Mouse (Mus musculus) thymus, postnatal 36 days (tissue): ENCODE measurements around the gene Cdc42bpg.
"Not testable (repeated sequence)": the region's sequence is repeated elsewhere in the genome, so short reads cannot be mapped to it uniquely, and the experiment has no call there.

Source experiments
- DNase-seq, 2 experiments: peaks; one replicate each; pipeline ENCODE4 v3.0.0; 2022; ENCODE audit warnings: mixed read lengths in 2 of 2

Gene Cdc42bpg

GRCm38 (mm10) chr19:6277661-6278438 lies 28.4 kb upstream of the Cdc42bpg start:
- no peak for DNase-seq

- no peak for DNase-seq
Measured at GRCm38 (mm10) chr19:6278439-6279073, 27.7 kb upstream of the Cdc42bpg start.

GRCm38 (mm10) chr19:6279481-6280144 lies 26.6 kb upstream of the Cdc42bpg start:
- no peak for DNase-seq

- no peak for DNase-seq
Measured at GRCm38 (mm10) chr19:6280554-6280953, 25.7 kb upstream of the Cdc42bpg start.

GRCm38 (mm10) chr19:6281122-6282020 lies 24.9 kb upstream of the Cdc42bpg start:
- DNase-seq: no peak

GRCm38 (mm10) chr19:6283001-6283400 lies 23.3 kb upstream of the Cdc42bpg start:
- no peak for DNase-seq

GRCm38 (mm10) chr19:6284502-6284901 lies 21.8 kb upstream of the Cdc42bpg start:
- no peak for DNase-seq

GRCm38 (mm10) chr19:6285226-6285625 lies 21.0 kb upstream of the Cdc42bpg start:
- DNase-seq: no peak

- no peak for DNase-seq
Measured at GRCm38 (mm10) chr19:6285632-6286433, 20.4 kb upstream of the Cdc42bpg start.

GRCm38 (mm10) chr19:6286434-6287401 lies 19.5 kb upstream of the Cdc42bpg start:
- no peak for DNase-seq

GRCm38 (mm10) chr19:6288236-6288894 lies 17.9 kb upstream of the Cdc42bpg start:
- DNase-seq: no peak

- no peak for DNase-seq
Measured at GRCm38 (mm10) chr19:6289696-6290238, 16.5 kb upstream of the Cdc42bpg start.

- not testable (repeated sequence) for DNase-seq
Measured at GRCm38 (mm10) chr19:6290720-6291116, 15.5 kb upstream of the Cdc42bpg start.

- no peak for DNase-seq
Measured at GRCm38 (mm10) chr19:6291117-6291781, 15.0 kb upstream of the Cdc42bpg start.

- no peak for DNase-seq
Measured at GRCm38 (mm10) chr19:6292262-6292661, 14.0 kb upstream of the Cdc42bpg start.

- DNase-seq: no peak
Measured at GRCm38 (mm10) chr19:6294301-6294700, 12.0 kb upstream of the Cdc42bpg start.

GRCm38 (mm10) chr19:6296551-6297210 lies 9.6 kb upstream of the Cdc42bpg start:
- no peak for DNase-seq

GRCm38 (mm10) chr19:6297641-6298040 lies 8.6 kb upstream of the Cdc42bpg start:
- no peak for DNase-seq

GRCm38 (mm10) chr19:6299003-6299402 lies 7.3 kb upstream of the Cdc42bpg start:
- no peak for DNase-seq
